Mouse (Mus musculus) CH12.LX (cell line): ENCODE measurements around the gene Hcrtr1.

Experiments
- CTCF ChIP-seq, 2 experiments: IDR thresholded peaks in 1 of 2; conservative IDR thresholded peaks in 1 of 2; 2 replicates each; pipeline ENCODE4 v1.5.1; 2011 to 2012; ENCODE audit warnings: low read depth in 2 of 2, low read length in 2 of 2, improper control_type of control experiment in 1 of 2, inconsistent platforms in 1 of 2, mild to moderate bottlenecking in 1 of 2, moderate library complexity in 1 of 2
- E2F4 ChIP-seq: IDR thresholded peaks from 2 replicates; pipeline ENCODE4 v1.6.1; 2011; ENCODE audit warnings: low read depth, low read length, improper control_type of control experiment; ENCODE audit not compliant: insufficient replicate concordance
- EP300 ChIP-seq: IDR thresholded peaks from 2 replicates; pipeline ENCODE4 v1.6.1; 2011; ENCODE audit warnings: low read length, improper control_type of control experiment
- MYC ChIP-seq: IDR thresholded peaks from 2 replicates; pipeline ENCODE4 v1.6.1; 2011; ENCODE audit warnings: low read depth, mild to moderate bottlenecking, improper control_type of control experiment, low read length
- PAX5 ChIP-seq: IDR thresholded peaks from 2 replicates; pipeline ENCODE4 v1.6.1; 2012; ENCODE audit warnings: low read length, inconsistent platforms, mixed read lengths
- POLR2A ChIP-seq: IDR thresholded peaks from 2 replicates; pipeline ENCODE4 v1.6.1; 2011; ENCODE audit warnings: low read depth, mild to moderate bottlenecking, improper control_type of control experiment, low read length
- SIN3A ChIP-seq: IDR thresholded peaks from 2 replicates; pipeline ENCODE4 v1.6.1; 2012; ENCODE audit warnings: low read length, improper control_type of control experiment, inconsistent platforms
- TCF12 ChIP-seq: IDR thresholded peaks from 2 replicates; pipeline ENCODE4 v1.6.1; 2014; ENCODE audit warnings: low read depth, mild to moderate bottlenecking, inconsistent platforms, low read length, improper control_type of control experiment
- ZNF384 ChIP-seq: IDR thresholded peaks from 2 replicates; pipeline ENCODE4 v1.6.1; 2012; ENCODE audit warnings: low read depth, low read length, improper control_type of control experiment, inconsistent platforms

GRCm38 (mm10) chr4:130148405-130148804, 9.2 kb upstream of the Hcrtr1 start:
- no peak for TF ChIP-seq SIN3A
- TF ChIP-seq CTCF (conservative IDR thresholded peaks at IDR 0.05 in 1 of 2, IDR thresholded peaks at IDR 0.05 in 1 of 2; ENCODE audit: low read depth in 2 of 2, low read length in 2 of 2) = no peak
- TF ChIP-seq POLR2A = no peak
- no peak for TF ChIP-seq MYC
- TF ChIP-seq ZNF384 = no peak
- TF ChIP-seq E2F4 = no peak
- TF ChIP-seq PAX5 = no peak
- TF ChIP-seq EP300 = no peak
- TF ChIP-seq TCF12 = no peak
